Mouse (Mus musculus) WW6 (cell line): ENCODE data around the gene Fam20a.
"Not testable (repeated sequence)": the region's sequence is repeated elsewhere in the genome, so short reads cannot be mapped to it uniquely, and the experiment has no call there.

Experiments
- DNase-seq: peaks from one replicate; pipeline ENCODE4 v3.0.0-alpha.2; 2013; ENCODE audit warnings: low read depth, low spot score

Fam20a gene

DNA sequence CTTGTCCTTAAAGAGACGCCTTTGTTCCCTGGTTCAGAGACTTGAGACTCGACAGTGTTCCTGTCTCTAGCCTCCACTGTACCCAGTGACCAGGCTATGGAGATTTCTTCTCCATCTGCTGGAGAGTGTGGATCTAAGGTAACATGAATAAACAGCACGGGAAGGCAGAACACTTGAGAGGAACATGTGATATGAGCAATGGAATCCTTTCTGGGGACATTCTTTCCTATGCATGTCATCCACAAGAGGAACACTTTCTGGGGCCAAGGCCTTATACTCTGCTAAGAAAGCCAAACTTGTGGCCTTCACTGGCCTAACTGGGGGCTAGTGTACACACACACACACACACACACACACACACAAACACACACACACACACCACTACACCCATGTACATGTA lies 40.5 kb downstream of the Fam20a start:
- no peak for DNase-seq

GRCm38 (mm10) chr11:109680934-109681333 lies 41.1 kb downstream of the Fam20a start:
- no peak for DNase-seq

DNA sequence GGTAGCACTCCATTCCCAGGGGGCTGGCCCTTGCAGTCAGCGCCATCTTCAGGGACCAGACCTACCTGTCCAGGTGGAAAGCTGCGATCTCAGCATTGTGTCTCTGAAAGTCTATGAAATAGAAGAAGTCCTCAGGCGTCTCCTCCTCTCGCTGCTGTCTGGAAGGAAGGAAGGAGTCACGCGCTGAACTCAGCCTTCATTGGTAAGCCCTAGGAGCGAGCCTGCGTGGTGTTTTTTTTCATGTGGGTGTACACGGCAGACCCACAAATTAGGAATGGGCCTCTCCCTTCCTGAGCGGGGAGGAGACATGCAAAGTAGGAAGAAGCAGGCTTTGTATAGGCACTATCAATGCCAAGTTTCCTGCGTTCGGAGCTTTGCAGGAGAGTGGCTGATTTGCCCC lies 43.8 kb downstream of the Fam20a start:
- no peak for DNase-seq

DNA sequence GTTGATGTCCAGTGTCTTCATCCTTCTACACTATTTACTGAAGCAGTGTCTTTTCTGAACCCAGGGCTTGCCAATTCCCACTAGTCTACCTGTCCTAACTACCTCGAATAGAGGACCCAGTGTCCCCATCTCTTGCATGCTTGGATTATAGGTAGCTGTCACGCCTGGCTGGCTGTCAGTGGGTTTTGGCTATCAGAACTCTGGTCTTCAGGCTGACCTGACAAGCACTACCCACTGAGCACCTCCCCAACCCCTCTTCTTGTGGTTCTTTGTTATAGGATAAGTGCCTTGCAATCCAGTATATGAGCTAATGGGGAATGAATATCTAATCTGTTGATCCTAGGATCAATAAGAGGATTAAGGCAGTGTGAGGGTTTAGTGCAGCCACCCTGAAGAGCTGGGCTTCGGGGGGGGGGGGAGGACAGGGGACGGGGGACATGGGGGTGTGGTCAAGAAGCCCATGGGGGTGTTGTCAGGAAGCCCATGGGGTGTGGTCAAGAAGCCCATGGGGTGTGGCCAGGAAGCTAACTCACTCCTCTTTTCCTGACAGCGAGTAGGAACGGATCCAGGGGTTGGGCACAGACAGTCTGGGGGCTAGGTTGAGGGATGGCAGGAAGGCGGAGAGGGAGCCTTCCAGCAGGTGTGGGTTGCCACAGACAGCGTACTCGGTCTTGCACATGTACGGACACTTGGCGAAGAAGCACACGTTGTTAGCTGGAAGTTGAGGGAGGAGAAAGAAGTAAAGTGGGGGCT lies 45.3 kb downstream of the Fam20a start:
- no peak for DNase-seq

DNA sequence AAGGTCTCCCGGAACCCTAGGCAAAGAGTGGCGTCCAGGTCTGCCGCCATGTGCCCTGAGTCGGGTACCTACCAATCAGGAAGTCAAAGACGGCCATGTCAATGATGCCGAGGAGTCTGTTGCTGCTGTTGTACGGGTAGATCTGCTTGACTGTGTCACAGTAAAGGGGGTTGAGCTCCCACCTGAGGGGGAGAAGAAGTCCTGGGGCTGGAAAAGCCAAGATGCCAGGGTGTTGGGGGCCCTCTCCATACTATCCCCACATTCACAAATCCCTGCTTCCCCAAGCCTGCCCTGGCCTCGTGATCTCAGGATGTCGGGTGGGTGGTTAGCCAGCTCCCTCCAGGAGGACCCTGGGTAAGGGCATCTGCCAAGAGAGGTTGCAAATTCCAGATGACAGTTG lies 46.3 kb downstream of the Fam20a start:
- DNase-seq: no peak

DNA sequence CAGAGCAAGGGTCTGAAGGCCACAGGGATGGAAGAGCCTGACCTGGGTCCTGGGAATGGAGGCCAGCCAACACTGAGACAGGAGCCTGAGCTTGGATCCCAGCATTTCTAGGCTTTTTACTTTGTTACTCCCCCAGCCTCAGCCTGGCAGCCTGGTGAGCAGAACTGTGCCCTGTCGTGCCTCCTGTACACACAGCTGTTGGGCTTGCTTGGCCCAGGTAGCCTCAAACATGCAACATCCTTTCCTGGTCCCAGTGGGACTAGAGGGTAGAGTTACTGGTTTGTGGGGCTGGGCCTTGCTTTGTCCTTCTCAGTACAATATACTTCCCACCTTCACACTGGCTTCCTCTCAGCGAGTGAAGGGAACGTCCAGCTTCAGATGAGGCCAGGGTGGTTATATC lies 46.9 kb downstream of the Fam20a start:
- DNase-seq: no peak

DNA sequence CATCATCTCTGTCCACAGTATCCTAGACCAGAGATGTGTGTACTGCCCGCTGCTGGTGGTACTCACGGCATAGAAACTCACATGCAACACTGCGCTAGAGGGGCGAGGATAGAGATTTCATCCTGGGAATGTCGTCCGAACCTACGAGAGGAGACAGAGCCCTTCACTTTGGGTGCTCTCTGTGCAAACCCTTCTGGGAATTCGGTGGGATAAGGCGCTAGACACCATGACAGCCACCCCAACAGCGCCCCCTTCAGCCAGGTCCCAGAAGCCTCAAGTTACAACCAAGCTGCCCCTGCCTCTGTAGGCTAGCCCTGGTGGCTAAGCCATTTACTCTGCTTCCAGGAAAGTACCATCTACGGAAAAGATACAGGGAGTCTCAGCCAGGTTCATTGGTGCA lies 47.5 kb downstream of the Fam20a start:
- no peak for DNase-seq

DNA sequence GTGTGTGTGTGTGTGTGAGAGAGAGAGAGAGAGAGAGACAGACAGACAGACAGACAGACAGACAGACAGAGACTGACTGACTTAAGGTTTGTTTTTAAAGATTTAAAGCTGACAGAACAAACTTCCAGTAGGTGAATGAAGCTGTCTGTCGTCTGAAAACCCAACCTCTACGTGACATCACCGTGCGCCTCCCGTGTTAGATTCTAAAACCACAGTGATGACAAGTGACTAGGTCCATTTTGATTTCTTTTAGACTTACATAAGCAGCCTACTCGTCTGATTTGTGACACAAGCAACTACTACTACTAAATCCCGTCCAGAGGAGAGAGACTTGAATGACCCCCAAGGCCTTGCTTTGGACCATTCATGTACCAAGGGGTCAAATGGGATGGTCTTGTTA lies 48.3 kb downstream of the Fam20a start:
- no peak for DNase-seq

- no peak for DNase-seq
These were observed 49.0 kb downstream of the Fam20a start for GRCm38 (mm10) chr11:109672881-109673739.

DNA sequence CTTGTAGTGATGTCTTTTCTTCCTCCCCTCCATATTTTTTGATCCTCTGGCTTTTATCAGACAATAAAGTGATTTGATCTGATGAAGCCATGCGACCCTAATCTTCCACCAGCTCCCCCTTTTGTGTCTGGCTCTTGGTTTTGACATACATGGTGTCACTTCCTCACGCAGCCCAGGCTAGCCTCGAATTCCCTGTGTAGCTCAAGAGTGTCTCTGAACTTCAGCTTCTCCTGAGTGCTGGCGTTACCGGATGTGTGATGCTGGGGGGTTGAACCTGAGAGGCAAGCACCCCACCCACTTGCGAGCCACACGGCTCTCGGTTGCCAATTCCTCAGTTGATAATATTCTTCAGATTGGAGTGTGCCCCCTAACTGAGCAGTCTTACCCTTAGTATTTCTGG lies 49.7 kb downstream of the Fam20a start:
- no peak for DNase-seq

DNA sequence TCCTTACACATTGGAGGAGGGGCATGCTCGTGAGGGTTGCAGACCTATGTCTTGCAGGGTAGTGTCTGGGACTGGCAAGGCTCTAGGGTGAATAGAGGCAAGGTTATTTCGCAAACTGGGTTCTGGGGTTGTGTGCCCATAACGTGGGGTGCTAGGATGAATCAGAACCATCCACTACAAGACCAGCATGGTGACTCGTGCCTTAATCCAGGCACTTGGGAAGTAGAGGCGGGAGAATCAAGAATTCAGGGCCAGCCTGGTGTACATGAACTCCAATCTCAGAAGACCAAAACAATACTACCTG lies 50.1 kb downstream of the Fam20a start:
- DNase-seq: no peak

- DNase-seq: no peak
These were observed 50.7 kb downstream of the Fam20a start for GRCm38 (mm10) chr11:109671136-109672020.

DNA sequence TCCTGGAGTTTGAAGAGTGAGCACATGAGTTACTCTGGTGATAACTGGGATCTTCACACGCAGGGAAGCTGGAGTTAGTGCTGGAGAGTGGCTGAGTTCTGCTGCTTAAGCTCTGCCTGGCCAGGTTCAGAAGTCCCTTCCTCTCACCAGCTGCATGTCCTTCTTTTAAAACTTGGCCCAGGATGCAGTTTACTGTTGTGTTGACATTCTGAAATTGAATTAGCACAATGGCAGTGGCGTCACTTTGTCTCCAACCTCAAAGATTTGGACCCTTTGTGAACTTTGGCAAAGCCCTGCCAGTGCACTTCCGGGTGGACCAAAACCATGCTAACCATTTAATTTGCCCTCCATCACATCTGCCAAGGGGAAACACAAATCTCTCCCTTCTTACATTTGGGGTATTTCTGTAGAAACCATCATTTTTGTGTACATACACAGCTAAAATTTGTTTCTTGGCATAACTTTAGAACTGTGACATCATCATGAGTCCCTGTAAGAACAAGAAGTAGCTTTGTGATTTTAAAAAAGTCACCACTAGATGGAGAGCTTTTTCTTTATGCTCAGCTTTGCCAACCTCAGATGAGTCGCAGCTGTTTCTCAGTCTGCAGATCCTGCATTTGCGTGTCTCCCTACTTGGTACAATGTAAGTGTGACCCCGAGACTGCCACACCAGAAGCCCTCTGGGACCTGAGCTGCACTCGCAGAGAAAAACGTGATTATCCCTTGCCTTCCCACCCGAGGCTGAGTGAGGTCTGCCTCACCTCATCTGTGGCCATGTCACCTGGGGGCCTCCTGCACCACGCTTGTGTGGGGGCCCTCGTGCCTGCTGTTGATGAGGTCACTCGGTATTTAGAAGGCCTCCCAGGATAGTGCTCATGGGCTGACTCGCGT lies 51.8 kb downstream of the Fam20a start:
- no peak for DNase-seq

- no peak for DNase-seq
These were observed 52.9 kb downstream of the Fam20a start for GRCm38 (mm10) chr11:109669149-109669708.

GRCm38 (mm10) chr11:109668115-109668725 lies 53.9 kb downstream of the Fam20a start:
- DNase-seq: no peak

DNA sequence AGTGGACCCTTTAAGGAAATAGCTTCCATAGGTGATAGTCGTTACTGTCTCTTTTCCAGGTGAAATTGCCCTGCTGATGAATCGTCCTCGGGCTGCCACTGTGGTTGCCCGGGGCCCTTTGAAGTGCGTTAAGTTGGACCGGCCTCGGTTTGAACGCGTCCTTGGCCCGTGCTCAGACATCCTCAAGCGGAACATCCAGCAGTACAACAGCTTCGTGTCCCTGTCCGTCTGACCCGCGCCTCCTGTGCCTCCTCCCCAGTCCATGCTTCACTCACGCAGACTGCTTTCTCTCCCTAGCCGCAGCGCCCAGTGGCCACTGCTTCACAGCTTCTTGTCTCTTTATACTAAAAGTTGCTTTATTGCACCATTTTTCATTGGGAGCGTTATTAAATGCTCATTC lies 54.7 kb downstream of the Fam20a start:
- DNase-seq: no peak

DNA sequence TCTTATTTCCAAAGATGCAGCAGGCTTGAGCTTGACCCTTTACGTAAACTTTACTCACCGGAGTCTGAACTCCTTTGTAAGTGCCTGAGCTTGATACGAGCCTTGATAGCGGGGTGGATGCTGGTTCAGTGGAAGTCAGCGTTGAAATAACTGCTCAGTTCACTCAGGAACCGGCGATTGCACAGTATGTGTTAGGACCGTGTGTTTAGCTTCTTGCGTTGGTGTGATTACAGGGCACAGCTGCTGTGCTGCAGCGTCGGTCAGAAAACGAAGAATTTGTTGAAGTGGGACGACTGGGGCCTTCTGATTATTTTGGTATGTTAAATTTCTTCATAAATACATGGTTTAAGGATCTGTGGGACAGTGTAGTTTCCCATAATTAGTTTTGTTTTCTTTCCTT lies 55.7 kb downstream of the Fam20a start:
- no peak for DNase-seq

- DNase-seq: no peak
These were observed 56.7 kb downstream of the Fam20a start for GRCm38 (mm10) chr11:109665424-109665823.

- DNase-seq: no peak
These were observed 57.8 kb downstream of the Fam20a start for GRCm38 (mm10) chr11:109664293-109664692.

DNA sequence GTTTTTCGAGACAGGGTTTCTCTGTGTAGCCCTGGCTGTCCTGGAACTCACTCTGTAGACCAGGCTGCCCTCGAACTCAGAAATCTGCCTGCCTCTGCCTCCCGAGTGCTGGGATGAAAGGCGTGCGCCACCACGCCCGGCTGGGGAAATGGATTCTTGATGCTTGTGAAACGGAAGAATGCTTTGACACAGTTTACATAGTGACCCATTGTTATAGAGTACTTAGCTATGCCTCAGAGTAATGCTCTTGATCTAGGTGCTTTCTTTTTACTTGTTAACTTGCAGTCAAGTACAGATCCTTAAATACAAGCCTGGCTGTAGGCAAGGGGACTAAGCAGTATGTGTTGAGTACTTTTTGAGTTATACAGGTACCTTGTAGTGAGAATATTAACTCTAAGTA lies 61.6 kb downstream of the Fam20a start:
- DNase-seq: not testable (repeated sequence)
